Mouse (Mus musculus): ENCODE measurements at regions not wholly inside any gene's neighbourhood (a gene's known extent, or its start where the extent isn't known, plus 50 kb on each side); places are given as distances from the start of the nearest gene placed in this dataset.

GRCm38 (mm10) chr8:43853820-43854590 lies 144.2 kb upstream of the Adam34 start:
- no peak overlapping the region for H3K4me2 ChIP-seq (ENCODE audit: low read depth, severe bottlenecking)
- no peaks in the 10 kb centered on the region for H3K9me3 ChIP-seq (ENCODE audit: control insufficient read depth, low read length)
- no peaks in the 10 kb centered on the region for H3K36me3 ChIP-seq (ENCODE audit: control insufficient read depth, insufficient read depth, low read length)
- no peak overlapping the region for H3K9ac ChIP-seq (ENCODE audit: low read length)
- H3K4me1 ChIP-seq (ENCODE audit: control insufficient read depth, insufficient read depth, low read length) = no peaks in the 10 kb centered on the region
- ATAC-seq (ENCODE audit: insufficient number of reproducible peaks, low FRiP score, low TSS enrichment, low read depth) (no peak), DNase-seq (ENCODE audit: low spot score) (no peak)
- H3K27ac ChIP-seq (replicated peaks; ENCODE audit: low read depth, low read length) = no peak overlapping the region
- H3K4me3 ChIP-seq (ENCODE audit: low read depth, low read length) = no peak overlapping the region
- H3K27me3 ChIP-seq (ENCODE audit: control insufficient read depth, insufficient read depth, low read length) = no peaks in the 10 kb centered on the region
- WGBS = 84% methylated on average over 3 of the region's 3 CpGs
